Comparison of ENCODE assay signal across 10 mouse cellular contexts in genomic region chr17:50678748-50679147, GRCm38 (mm10).
A peak's percentile ranks its signal among the peaks of the same experiment; 100 is the strongest.
DNase-seq lines count a peak whose midpoint lies in the region; ATAC-seq and TF ChIP-seq lines count a peak whose summit lies in the region.
"Had no signal": no experiment of that assay in that cellular context is flagged by ENCODE, and none has a peak within 500 bp of the region (broad histone marks: within the 10 kb centered on the region; RNA-seq: fewer than 3 reads in every experiment).

No protein-coding gene starts in this region.

- no peak for TF ChIP-seq CTCF in left cerebral cortex, adult 2 months (IDR thresholded peaks at IDR 0.05)
- TF ChIP-seq CTCF in brain, embryonic 14.5 days (IDR thresholded peaks at IDR 0.05; ENCODE audit: borderline replicate concordance, extremely low read depth, insufficient read depth, insufficient read length) = no peak

- H3K27me3 ChIP-seq in limb, embryonic 11.5 days (ENCODE audit: control insufficient read depth, insufficient read depth, low read length) = no peaks in the 10 kb centered on the region
- H3K27me3 ChIP-seq: liver, embryonic 13.5 days had no signal

- H3K4me1 ChIP-seq in limb, embryonic 11.5 days (ENCODE audit: control insufficient read depth, insufficient read depth, low read length) = peaks cover 15% of the 10 kb centered on the region

- ATAC-seq in limb, embryonic 11.5 days (ENCODE audit: insufficient number of reproducible peaks, low FRiP score, low TSS enrichment, low read depth) = peak; percentile 17; the same call in 1 of the 2 replicates
- ATAC-seq in inflammation-experienced regulatory T-cells, adult 6 months = no peak

- peak overlapping the region; percentile 62 for H3K27ac ChIP-seq in left cerebral cortex, adult 2 months
- H3K27ac ChIP-seq in limb, embryonic 11.5 days (replicated peaks; ENCODE audit: low read depth, low read length) = peak overlapping the region; percentile 82
- H3K27ac ChIP-seq: liver, embryonic 13.5 days had no signal

- intact Hi-C loops in heart, postnatal 10 days (cut with DNase I) = no loop called here
- intact Hi-C loops in left cerebral cortex, adult 2 months (cut with DNase I) = no loop called here
- intact Hi-C loops in left cerebral cortex, postnatal 14 days (cut with DNase I) = no loop called here

- DNase-seq in heart, adult 11 months = peak; percentile 89
- no peak for DNase-seq in heart, postnatal 10 days
- DNase-seq in left cerebral cortex, adult 2 months (ENCODE audit: extremely low spot score in 1 of 2, low spot score in 2 of 2) = no peak
- no peak for DNase-seq in left cerebral cortex, postnatal 14 days (ENCODE audit: low spot score in 2 of 2)
- peak; percentile 47 for DNase-seq in brain, embryonic 14.5 days (ENCODE audit: low read depth)
- no peak for DNase-seq in limb, embryonic 11.5 days (ENCODE audit: low spot score)
- no peak for DNase-seq in cerebellum, adult 9-11 months
- DNase-seq: liver, embryonic 13.5 days; thymus, postnatal 25 days had no signal

- no peak for TF ChIP-seq POLR2A in brain, embryonic 14.5 days (IDR thresholded peaks at IDR 0.05; ENCODE audit: borderline replicate concordance, extremely low read depth, insufficient read depth, insufficient read length, poor library complexity, severe bottlenecking)

- no peak overlapping the region for H3K4me2 ChIP-seq in limb, embryonic 11.5 days (ENCODE audit: low read depth, severe bottlenecking)
- H3K4me2 ChIP-seq: liver, embryonic 13.5 days had no signal

- H3K4me3 ChIP-seq in left cerebral cortex, adult 2 months = no peak overlapping the region
- H3K4me3 ChIP-seq in limb, embryonic 11.5 days (ENCODE audit: low read depth, low read length) = no peak overlapping the region
- H3K4me3 ChIP-seq: liver, embryonic 13.5 days had no signal

- no peaks in the 10 kb centered on the region for H3K36me3 ChIP-seq in limb, embryonic 11.5 days (ENCODE audit: control insufficient read depth, insufficient read depth, low read length)
- H3K36me3 ChIP-seq: liver, embryonic 13.5 days had no signal

- H3K9me3 ChIP-seq in limb, embryonic 11.5 days (ENCODE audit: control insufficient read depth, low read length) = no peaks in the 10 kb centered on the region
- H3K9me3 ChIP-seq: liver, embryonic 13.5 days had no signal

- H3K9ac ChIP-seq in limb, embryonic 11.5 days (ENCODE audit: low read length) = no peak overlapping the region
- H3K9ac ChIP-seq: liver, embryonic 13.5 days had no signal

- WGBS in limb, embryonic 11.5 days = 75% methylated on average over 2 of the region's 2 CpGs

Comparison
In these comparisons a context has a peak if more than half of its experiments do, and no peak if none do; other contexts are left out.
1. DNase-seq: peak in heart, adult 11 months (single experiment) and brain, embryonic 14.5 days (single experiment); none in heart, postnatal 10 days (0 of 2), left cerebral cortex, adult 2 months (0 of 2), left cerebral cortex, postnatal 14 days (0 of 2), limb, embryonic 11.5 days (single experiment) and cerebellum, adult 9-11 months (single experiment).